Mouse (Mus musculus): ENCODE data around the gene Tmem108. TPM values are rescaled to one million over a fixed set of nuclear protein-coding genes. Genes with fewer than 3 reads are reported as not detected.
"Not testable (repeated sequence)": the region's sequence is repeated elsewhere in the genome, so short reads cannot be mapped to it uniquely, and the experiment has no call there.

Gene Tmem108
- total RNA-seq, 2 experiments from 2014 or later = 40.7 to 46.1 TPM

- TF ChIP-seq CTCF (conservative IDR thresholded peaks at IDR 0.05) = no peak
- Histone ChIP-seq H3K4me3 (peak overlapping the region; percentile 47), H3K27ac (peak overlapping the region; percentile 82)
- peak; percentile 38 to 56 for DNase-seq (ENCODE audit: low spot score in 2 of 2)
Measured at GRCm38 (mm10) chr9:103691847-103692246, 69.8 kb downstream of the Tmem108 start.

GRCm38 (mm10) chr9:103690446-103690845 lies 71.2 kb downstream of the Tmem108 start:
- no peak overlapping the region for H3K27ac ChIP-seq
- no peak overlapping the region; the same call in 1 of the 2 replicates for H3K4me3 ChIP-seq
- no peak for DNase-seq (ENCODE audit: low spot score in 2 of 2)
- no peak for TF ChIP-seq CTCF (conservative IDR thresholded peaks at IDR 0.05)

- DNase-seq (ENCODE audit: low spot score in 2 of 2) = no peak
- TF ChIP-seq CTCF (conservative IDR thresholded peaks at IDR 0.05) = no peak
- H3K27ac ChIP-seq = no peak overlapping the region
- no peak overlapping the region; the same call in 1 of the 2 replicates for H3K4me3 ChIP-seq
Measured at GRCm38 (mm10) chr9:103689697-103690096, 71.9 kb downstream of the Tmem108 start.

GRCm38 (mm10) chr9:103689006-103689405 lies 72.6 kb downstream of the Tmem108 start:
- TF ChIP-seq CTCF (conservative IDR thresholded peaks at IDR 0.05) = no peak
- H3K4me3 ChIP-seq = no peak overlapping the region
- no peak for DNase-seq (ENCODE audit: low spot score in 2 of 2)
- no peak overlapping the region for H3K27ac ChIP-seq

- no peak for TF ChIP-seq CTCF (conservative IDR thresholded peaks at IDR 0.05)
- Histone ChIP-seq H3K4me3 (no peak overlapping the region), H3K27ac (no peak overlapping the region; the same call in 1 of the 2 replicates)
- peak in 1 of 2 experiments; percentile 36 for DNase-seq (ENCODE audit: low spot score in 2 of 2)
Measured at GRCm38 (mm10) chr9:103687130-103687529, 74.5 kb downstream of the Tmem108 start.

GRCm38 (mm10) chr9:103681741-103682330 lies 79.8 kb downstream of the Tmem108 start:
- DNase-seq (ENCODE audit: low spot score in 2 of 2) = no peak
- no peak overlapping the region for H3K4me3 ChIP-seq
- no peak for TF ChIP-seq CTCF (conservative IDR thresholded peaks at IDR 0.05)
- no peak overlapping the region for H3K27ac ChIP-seq

- H3K4me3 ChIP-seq = no peak overlapping the region
- DNase-seq (ENCODE audit: low spot score in 2 of 2) = no peak
- H3K27ac ChIP-seq = 0 out of 2 replicates have a peak overlapping the region, but pooled peaks have one; percentile 5
- no peak for TF ChIP-seq CTCF (conservative IDR thresholded peaks at IDR 0.05)
Measured at GRCm38 (mm10) chr9:103679234-103679633, 82.4 kb downstream of the Tmem108 start.

GRCm38 (mm10) chr9:103678531-103679060 lies 83.0 kb downstream of the Tmem108 start:
- DNase-seq (ENCODE audit: low spot score in 2 of 2) = no peak
- Histone ChIP-seq H3K4me3 (no peak overlapping the region), H3K27ac (0 out of 2 replicates have a peak overlapping the region, but pooled peaks have one; percentile 5)
- TF ChIP-seq CTCF (conservative IDR thresholded peaks at IDR 0.05) = no peak

- H3K27ac ChIP-seq = no peak overlapping the region
- no peak for DNase-seq (ENCODE audit: low spot score in 2 of 2)
- H3K4me3 ChIP-seq = no peak overlapping the region
- no peak for TF ChIP-seq CTCF (conservative IDR thresholded peaks at IDR 0.05)
Measured at GRCm38 (mm10) chr9:103677811-103678210, 83.8 kb downstream of the Tmem108 start.

GRCm38 (mm10) chr9:103675721-103676480 lies 85.7 kb downstream of the Tmem108 start:
- H3K4me3 ChIP-seq = no peak overlapping the region
- DNase-seq (ENCODE audit: low spot score in 2 of 2) = no peak
- TF ChIP-seq CTCF (conservative IDR thresholded peaks at IDR 0.05) = no peak
- no peak overlapping the region for H3K27ac ChIP-seq

GRCm38 (mm10) chr9:103672881-103673280 lies 88.8 kb downstream of the Tmem108 start:
- TF ChIP-seq CTCF (conservative IDR thresholded peaks at IDR 0.05) = no peak
- Histone ChIP-seq H3K27ac (no peak overlapping the region), H3K4me3 (no peak overlapping the region)
- no peak for DNase-seq (ENCODE audit: low spot score in 2 of 2)

GRCm38 (mm10) chr9:103670592-103671113 lies 91.0 kb downstream of the Tmem108 start:
- H3K4me3 ChIP-seq; DNase-seq (ENCODE audit: low spot score in 2 of 2); H3K27ac ChIP-seq: not testable (repeated sequence)

- DNase-seq (ENCODE audit: low spot score in 2 of 2) = no peak
- no peak for TF ChIP-seq CTCF (conservative IDR thresholded peaks at IDR 0.05)
- Histone ChIP-seq H3K4me3 (no peak overlapping the region), H3K27ac (no peak overlapping the region)
Measured at GRCm38 (mm10) chr9:103668830-103669229, 92.8 kb downstream of the Tmem108 start.

Measured in layer of hippocampus, adult 2 months (tissue).